Mouse (Mus musculus) thymus, postnatal 10 days (tissue): ENCODE measurements around the gene Zc3h10.
"Not testable (repeated sequence)": the region's sequence is repeated elsewhere in the genome, so short reads cannot be mapped to it uniquely, and the experiment has no call there.

ENCODE experiments used
- DNase-seq, 2 experiments: peaks; one replicate each; pipeline ENCODE4 v3.0.0; 2021; ENCODE audit warnings: low spot score in 2 of 2

Zc3h10 gene

GRCm38 (mm10) chr10:128555567-128555966 is 8.0 kb upstream of the Zc3h10 start:
- not testable (repeated sequence) for DNase-seq

DNA sequence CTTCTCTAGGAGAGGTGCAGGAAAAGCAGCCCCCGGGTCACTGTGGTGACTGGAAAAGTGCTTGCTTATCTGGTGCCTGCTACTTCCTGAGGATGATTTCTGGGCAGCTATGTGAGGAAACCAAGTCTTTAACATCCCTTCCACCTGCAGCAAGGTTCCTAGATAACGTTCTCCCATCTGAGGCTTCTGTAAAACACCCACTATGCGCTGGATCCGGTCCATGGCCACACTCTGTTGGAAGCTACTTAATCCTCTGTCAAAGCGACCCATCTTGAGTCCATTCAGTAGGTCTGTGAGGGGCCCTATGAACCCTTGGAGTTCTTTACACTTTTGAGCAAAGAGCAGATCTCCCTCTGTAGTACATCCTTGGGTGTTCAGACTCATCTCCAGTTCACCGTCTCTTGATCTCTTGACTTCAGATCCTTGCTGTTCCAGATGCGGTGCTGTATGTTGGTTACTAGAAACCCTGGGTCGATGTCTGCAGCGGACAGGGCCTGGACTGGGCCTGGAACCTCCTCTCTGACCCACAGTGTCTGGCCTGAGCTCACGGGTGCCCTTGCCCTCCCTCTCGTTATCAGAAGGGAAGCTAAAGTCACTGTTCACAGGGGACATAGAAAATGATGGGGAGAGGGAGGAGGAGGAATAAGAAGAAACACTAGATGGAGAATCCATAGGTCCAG is 2.7 kb upstream of the Zc3h10 start:
- DNase-seq = not testable (repeated sequence)

DNA sequence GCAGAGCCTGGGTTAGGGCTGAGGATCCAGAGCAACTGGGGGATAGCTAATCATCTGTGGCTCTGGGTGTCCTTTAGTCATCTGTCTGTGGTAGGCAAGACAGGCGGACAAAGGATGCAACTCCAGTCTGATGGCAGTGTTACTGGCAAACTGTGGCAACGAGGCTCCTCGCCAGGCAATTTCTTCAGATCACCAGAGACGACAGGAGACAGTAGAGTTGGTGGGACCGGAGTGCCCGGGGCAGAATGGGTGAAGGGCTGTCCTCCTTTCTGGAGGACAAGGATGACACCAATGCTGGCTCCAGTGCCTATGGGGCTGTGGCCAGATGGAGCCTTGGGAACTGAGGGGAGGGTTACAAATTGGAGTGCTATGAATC is 2.1 kb upstream of the Zc3h10 start:
- DNase-seq = peak in 1 of 2 experiments; percentile 17

DNA sequence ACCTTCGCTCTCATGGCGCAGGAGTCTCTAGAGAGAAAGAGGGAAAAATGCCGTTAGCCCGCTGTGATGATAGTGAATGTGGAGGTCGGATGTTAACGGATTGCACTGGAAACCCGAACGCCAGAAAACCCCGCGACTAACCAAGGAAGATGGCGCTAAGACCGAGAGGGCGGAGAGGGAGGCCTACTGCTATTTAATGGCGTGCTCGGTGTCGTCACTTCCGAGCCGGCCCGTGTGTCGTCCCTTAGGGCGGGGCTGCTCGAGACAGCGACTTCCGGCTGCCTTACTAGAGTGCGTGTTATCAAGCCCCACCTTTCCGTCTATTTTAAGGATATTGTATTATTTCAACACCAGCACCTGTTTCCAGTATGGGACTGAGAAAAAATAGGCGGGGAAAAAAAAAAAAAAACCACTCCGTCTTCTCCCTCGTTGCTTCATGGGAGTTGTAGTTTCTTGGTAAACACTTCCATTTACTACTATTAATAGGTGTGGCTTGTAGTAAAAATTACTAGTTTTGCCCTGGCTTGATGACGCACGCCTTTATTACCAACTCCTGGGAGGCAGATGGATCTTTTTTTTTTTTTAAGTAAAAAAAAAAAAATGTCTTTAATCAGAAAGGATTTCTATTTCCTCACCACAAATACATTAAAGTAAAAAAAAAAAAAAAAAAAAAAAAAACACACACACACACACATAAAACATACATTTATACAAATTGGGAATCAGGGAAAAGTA is 1.5 kb upstream of the Zc3h10 start, which contains the start of gene Rpl41:
TSS of gene Rpl41 (minus strand) at position 359 of the 735 bp plus-strand sequence.
- DNase-seq = peak; percentile 91 to 92

GRCm38 (mm10) chr10:128548051-128548791 is 647 bp upstream of the Zc3h10 start:
- DNase-seq = peak in 1 of 2 experiments; percentile 11

DNA sequence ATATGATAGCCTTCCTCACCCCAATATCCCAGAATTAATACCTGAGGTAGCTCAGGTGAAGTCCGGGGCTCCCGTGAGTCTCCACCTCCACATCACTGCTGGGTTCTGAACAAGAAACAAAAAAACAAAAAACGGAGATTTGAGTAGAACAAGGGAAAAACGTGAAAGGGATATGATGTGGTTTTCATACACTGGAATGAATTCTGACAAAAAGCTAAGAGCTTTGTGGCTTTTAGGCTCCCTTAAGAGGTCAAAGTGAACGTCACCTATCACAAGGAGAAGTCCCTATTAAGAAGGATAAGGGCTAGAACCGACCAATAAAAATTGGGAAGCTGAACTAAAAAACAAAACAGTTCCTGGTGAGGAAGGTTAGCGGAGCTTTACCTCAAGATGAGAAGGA is 787 bp downstream of the Zc3h10 start:
- DNase-seq = no peak

GRCm38 (mm10) chr10:128546361-128546760 is 1.2 kb downstream of the Zc3h10 start:
- peak in 1 of 2 experiments; percentile 27 for DNase-seq

DNA sequence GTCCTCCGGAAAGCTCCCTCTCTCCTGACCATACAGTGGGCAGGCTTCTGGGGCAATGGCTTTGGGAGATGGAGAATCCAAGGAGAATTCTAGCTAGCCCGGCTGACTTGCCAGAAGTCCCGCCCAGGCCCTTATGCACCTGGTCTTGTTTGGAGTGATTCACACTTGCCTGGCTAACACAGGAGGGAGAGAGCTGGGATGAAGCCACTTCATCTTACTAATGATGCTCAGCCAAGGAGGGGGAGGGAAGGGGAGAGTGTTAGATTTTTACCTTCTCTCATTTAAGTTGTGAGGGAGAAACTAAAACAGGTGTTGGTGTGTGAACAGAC is 2.0 kb downstream of the Zc3h10 start:
- DNase-seq = no peak

- DNase-seq = no peak
Observed at GRCm38 (mm10) chr10:128544674-128545569, 2.7 kb downstream of the Zc3h10 start.

- no peak for DNase-seq
Observed at GRCm38 (mm10) chr10:128544151-128544657, 3.4 kb downstream of the Zc3h10 start.

DNA sequence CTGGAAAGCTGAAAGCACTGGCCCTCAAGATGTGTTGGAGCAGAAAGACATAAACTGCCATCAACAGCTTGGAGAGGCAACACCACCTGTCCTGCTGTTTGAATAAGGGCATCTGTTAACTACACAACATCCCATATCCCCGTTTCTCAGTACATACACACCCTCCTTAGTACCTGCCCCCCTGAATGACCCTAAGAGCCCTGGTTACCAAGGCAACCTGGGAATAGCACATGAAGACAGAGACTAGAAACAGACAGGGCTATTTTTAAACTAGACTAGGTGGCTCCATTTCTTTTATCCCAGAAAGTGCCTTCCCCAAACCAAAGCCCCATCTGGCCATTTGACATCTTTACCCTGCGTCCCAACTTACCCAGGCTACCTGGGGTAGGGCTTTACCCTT is 4.5 kb downstream of the Zc3h10 start:
- no peak for DNase-seq

DNA sequence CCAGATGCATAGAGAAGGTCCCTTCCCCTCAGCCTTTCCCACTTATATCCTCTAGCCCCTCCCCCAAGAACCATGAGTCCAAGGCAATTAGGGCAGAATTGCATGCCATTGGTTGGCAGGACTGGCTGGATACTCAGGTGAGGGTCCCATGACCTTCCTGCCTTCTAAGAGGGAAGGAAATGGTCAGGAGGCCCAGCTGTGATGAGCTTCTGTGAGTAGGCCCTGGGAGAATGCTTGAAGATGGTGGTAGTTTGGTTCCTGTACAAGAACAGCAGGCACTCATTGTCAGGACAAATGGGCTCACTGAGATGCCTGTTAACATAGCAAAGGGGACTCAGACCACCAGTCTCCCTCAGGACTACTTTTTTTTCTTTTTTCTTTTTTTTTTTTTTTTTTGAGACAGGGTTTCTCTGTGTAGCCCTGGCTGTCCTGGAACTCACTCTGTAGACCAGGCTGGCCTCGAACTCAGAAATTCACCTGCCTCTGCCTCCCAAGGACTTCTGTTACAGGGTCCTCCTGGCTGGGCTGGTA is 9.2 kb downstream of the Zc3h10 start:
- no peak for DNase-seq

- peak; percentile 90 to 93 for DNase-seq
Observed at GRCm38 (mm10) chr10:128536266-128536940, 11.2 kb downstream of the Zc3h10 start.

DNA sequence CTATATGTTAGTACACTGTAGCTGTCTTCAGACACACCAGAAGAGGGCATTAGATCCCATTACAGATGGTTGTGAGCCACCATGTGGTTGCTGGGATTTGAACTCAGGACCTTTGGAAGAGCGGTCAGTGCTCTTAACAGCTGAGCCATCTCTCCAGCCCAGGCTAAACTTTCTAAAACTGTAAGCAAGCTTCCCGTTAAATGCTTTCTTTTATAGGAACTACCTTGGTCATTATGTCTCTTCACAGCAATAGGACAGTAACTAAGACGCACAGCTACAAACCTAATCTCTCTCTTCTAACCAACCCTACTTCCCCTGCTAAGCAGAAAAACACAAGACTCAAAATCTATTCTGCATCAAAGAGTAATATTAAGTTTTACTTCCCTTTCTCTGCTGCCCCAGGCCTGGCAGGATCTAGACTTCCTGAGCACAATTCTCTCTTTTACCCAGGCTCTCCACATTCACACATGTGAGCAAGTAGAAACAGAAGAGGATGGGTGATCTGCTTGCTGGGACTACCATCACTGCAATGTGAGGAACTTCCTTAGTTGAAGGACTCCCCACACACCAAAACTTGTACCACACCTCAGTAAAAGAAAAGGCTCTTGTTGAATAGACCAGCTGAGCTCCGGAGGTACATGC is 11.8 kb downstream of the Zc3h10 start:
- DNase-seq = no peak

DNA sequence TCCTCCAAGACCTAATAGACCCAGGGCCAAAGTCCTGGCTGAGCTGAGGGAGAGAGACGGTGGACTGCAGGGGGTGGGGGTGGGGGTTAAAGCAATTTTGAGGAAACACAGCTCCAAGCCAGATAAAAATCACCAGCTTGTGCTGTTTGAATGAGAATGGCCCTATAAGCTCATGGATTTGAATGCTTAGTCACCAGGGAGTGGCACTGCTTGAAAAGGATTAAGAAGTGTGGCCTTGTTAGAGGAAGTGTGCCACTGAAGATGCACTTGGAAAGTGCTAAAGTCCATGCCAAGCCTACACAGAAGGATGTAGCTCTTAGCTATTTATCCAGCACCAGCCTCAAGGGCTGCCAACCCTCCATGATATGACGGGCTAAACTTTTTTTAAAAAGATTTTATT is 12.4 kb downstream of the Zc3h10 start:
- no peak for DNase-seq

GRCm38 (mm10) chr10:128526366-128527356 is 20.9 kb downstream of the Zc3h10 start:
- no peak for DNase-seq

GRCm38 (mm10) chr10:128525671-128526308 is 21.8 kb downstream of the Zc3h10 start, which contains the start of gene Esyt1:
Gene Esyt1, minus strand, starts transcription at chr10:128525871.
- peak; percentile 80 to 89 for DNase-seq
